Mouse (Mus musculus): ENCODE measurements around the gene Dap3.
A peak's percentile ranks its signal among the peaks of the same experiment; 100 is the strongest.
"Not testable (repeated sequence)": the region's sequence is repeated elsewhere in the genome, so short reads cannot be mapped to it uniquely, and the experiment has no call there.

Dap3 gene

GRCm38 (mm10) chr3:88913511-88914383 lies 37.2 kb downstream of the Dap3 start, which contains the start of gene Msto1:
Gene Msto1 (minus strand): TSS chr3:88913999.
- peak; percentile 84 to 90 for DNase-seq (ENCODE audit: low spot score in 2 of 2)

- no peak for DNase-seq (ENCODE audit: low spot score in 2 of 2)
Observed at GRCm38 (mm10) chr3:88912585-88912984, 38.4 kb downstream of the Dap3 start.

GRCm38 (mm10) chr3:88906393-88907159 lies 44.4 kb downstream of the Dap3 start:
- no peak for DNase-seq (ENCODE audit: low spot score in 2 of 2)

GRCm38 (mm10) chr3:88905741-88906140 lies 45.2 kb downstream of the Dap3 start:
- DNase-seq (ENCODE audit: low spot score in 2 of 2), result no peak

GRCm38 (mm10) chr3:88905209-88905608 lies 45.8 kb downstream of the Dap3 start:
- no peak for DNase-seq (ENCODE audit: low spot score in 2 of 2)

- no peak for DNase-seq (ENCODE audit: low spot score in 2 of 2)
Observed at GRCm38 (mm10) chr3:88904803-88905202, 46.2 kb downstream of the Dap3 start.

- DNase-seq (ENCODE audit: low spot score in 2 of 2), result not testable (repeated sequence)
Observed at GRCm38 (mm10) chr3:88893011-88893410, 58.0 kb downstream of the Dap3 start.

- not testable (repeated sequence) for DNase-seq (ENCODE audit: low spot score in 2 of 2)
Observed at GRCm38 (mm10) chr3:88882536-88882935, 68.4 kb downstream of the Dap3 start.

Measured in spleen, postnatal 14 days (tissue).